Mouse (Mus musculus) brown adipose tissue, adult 24 weeks (tissue): ENCODE measurements around the gene Zfp27. TPM values are rescaled to one million over a fixed set of nuclear protein-coding genes. Genes with fewer than 3 reads are reported as not detected.
"Not testable (repeated sequence)": the region's sequence is repeated elsewhere in the genome, so short reads cannot be mapped to it uniquely, and the experiment has no call there.

Source experiments
- H3K27ac ChIP-seq: fragments of 200-500 bp; replicated peaks from 2 replicates; pipeline ENCODE4 v1.5.1; 2012; ENCODE audit warnings: low read depth, mild to moderate bottlenecking, low read length
- H3K4me1 ChIP-seq: fragments of 200-500 bp; 2 replicates; pipeline ENCODE4 v1.6.1; 2012; ENCODE audit warnings: low read length, mixed read lengths; ENCODE audit not compliant: control insufficient read depth, insufficient read depth, insufficient read length
- H3K4me3 ChIP-seq: fragments of 200-500 bp; 2 replicates; pipeline ENCODE4 v1.5.1; 2012; ENCODE audit warnings: low read depth, mild to moderate bottlenecking, low read length, moderate library complexity; ENCODE audit not compliant: insufficient read depth
- polyA plus RNA-seq: library from polyadenylated mRNA; stranded (reverse); fragments of >200 nt; gene quantifications from 2 replicates; pipeline ENCODE4 v1.2.4, GENCODE M21; 2012; ENCODE audit not compliant: missing spikeins, insufficient read depth, insufficient read length

Zfp27 gene
- polyA plus RNA-seq, 1 experiment, result 7.1 TPM

GRCm38 (mm10) chr7:29908130-29908950, 2.0 kb upstream of the Zfp27 start, which contains the start of gene Zfp383:
Gene Zfp383 (plus strand): TSS chr7:29908223.
- no peaks in the 10 kb centered on the region for H3K4me1 ChIP-seq
- H3K4me3 ChIP-seq, result peak within 1 kb of the TSS; percentile 89
- peak within 1 kb of the TSS; percentile 97 for H3K27ac ChIP-seq

DNA sequence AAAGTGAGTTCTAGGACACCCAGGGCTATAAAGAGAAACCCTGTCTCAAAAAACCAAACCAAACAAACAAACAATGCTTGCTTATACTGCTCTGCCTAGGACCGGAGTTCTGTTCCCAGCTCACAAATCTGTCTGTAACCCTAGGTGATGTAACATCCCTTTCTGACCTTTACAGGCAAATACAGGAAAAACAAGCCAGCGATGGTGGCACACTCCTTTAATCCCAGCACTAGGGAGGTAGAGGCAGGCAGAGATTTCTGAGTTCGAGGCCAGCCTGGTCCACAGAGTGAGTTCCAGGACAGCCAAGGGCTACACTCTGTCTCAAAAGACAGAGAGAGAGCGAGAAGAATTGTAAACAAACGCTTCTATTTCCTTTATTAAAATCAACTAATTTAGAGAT, 834 bp upstream of the Zfp27 start:
- Histone ChIP-seq H3K4me1 (no peaks in the 10 kb centered on the region), H3K27ac (no peak overlapping the region), H3K4me3 (no peak overlapping the region)

- no peaks in the 10 kb centered on the region for H3K4me1 ChIP-seq
- peak overlapping the region; percentile 93 for H3K27ac ChIP-seq
- peak overlapping the region; percentile 99 for H3K4me3 ChIP-seq
Measured at GRCm38 (mm10) chr7:29906682-29907058, 298 bp upstream of the Zfp27 start.

DNA sequence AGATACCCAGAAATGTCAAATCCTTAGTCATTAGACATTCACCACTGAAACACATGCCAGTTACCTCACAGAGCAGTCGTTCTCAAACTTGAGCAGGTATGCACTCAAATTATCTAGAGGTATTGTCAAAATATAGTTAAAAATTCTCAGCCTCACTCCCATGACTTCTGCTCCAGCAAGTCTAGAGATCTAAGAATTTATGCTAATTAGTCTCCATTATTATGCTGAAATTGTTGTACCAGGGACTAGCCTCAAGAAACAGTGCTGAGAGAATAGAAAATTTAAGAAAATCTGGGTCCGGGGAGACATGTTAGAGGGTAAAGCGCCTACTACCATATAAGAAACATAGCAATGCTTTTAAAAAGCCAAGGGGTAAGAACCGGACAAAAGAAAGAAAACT, 2.3 kb downstream of the Zfp27 start:
- Histone ChIP-seq H3K4me3 (no peak overlapping the region), H3K27ac (no peak overlapping the region), H3K4me1 (no peaks in the 10 kb centered on the region)

DNA sequence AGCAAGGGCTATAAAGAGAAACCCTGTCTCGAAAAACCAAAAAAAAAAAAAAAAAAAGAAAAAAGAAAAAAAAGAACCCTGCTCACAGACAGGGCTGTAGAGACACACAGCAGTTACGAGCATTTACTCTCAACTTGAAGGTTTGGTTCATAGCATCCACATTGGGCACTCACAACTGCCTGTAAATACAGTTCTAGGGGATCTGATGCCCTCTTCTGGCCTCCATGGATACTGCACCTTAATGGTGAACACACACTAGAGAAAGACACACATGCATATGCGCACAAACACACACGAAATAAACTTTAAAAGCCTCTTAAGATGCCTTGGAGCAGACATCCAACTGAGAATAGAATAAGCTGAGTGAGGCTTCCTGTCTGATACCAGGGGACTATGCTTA, 8.0 kb downstream of the Zfp27 start:
- no peak overlapping the region for H3K27ac ChIP-seq
- H3K4me3 ChIP-seq, result no peak overlapping the region

DNA sequence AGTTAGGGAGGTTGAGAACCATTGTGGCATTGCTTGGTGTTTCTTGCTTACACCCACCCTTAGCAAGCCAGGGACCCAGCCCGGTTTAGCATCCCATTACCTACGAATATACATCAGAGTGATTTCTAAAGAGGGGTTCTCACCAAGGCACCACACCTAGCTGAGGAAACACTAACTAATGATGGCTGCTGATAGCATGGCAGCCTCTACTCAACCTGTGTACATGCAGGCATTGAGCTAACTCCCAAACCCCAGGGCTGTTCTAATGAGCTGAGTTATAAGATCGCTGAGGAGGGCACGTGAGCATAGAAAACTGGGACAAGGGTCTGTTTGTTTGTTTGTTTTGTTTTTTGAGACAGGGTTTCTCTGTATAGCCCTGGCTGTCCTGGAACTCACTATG, 13.6 kb downstream of the Zfp27 start:
- Histone ChIP-seq H3K4me1 (no peaks in the 10 kb centered on the region), H3K4me3 (no peak overlapping the region), H3K27ac (no peak overlapping the region)

More for the DNA sequence above, 8.0 kb downstream of the Zfp27 start:
- H3K4me1 ChIP-seq, result no peaks in the 10 kb centered on the region

DNA sequence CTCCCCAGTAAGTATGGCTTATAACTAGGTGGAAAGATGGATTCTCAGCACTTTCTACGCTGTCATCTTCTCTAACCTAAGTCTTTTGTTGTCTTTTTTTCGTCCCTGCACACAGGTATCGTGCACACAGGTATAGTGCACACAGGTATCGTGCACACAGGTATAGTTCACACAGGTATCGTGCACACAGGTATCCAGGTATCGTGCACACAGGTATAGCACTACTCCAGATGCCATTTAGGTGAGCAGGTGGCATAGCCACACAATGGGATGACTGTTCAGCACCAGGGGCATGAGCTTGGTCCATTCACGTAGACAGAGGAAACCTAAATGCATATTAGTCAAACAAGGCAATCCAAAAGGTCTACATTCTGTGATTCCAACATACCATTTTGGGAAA, 15.9 kb downstream of the Zfp27 start:
- no peak overlapping the region for H3K27ac ChIP-seq
- H3K4me1 ChIP-seq, result no peaks in the 10 kb centered on the region
- no peak overlapping the region for H3K4me3 ChIP-seq

DNA sequence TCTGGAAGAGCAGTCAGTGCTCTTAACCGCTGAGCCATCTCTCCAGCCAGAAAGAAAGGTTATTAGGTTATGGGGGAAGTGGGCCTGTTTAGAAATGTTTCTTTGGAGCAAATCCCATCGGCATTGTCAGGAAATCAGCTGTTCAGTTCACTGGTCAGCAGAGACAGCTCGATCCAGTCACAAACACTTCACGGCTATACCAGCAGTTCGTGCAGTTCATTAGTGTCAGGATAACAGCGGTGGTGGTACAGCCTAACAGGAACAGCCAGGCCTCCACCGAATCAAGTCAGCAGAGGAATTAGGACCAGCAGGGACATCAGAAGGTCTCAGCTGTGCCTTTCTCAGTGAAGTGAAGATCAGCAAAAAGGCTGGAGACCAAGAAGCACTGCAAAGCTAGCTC, 25.5 kb downstream of the Zfp27 start:
- Histone ChIP-seq H3K27ac (no peak overlapping the region), H3K4me3 (no peak overlapping the region)

GRCm38 (mm10) chr7:29880056-29880455, 26.3 kb downstream of the Zfp27 start:
- H3K27ac ChIP-seq, result no peak overlapping the region

More for the DNA sequence above, 25.5 kb downstream of the Zfp27 start:
- H3K4me1 ChIP-seq, result no peaks in the 10 kb centered on the region

GRCm38 (mm10) chr7:29877561-29877960, 28.8 kb downstream of the Zfp27 start:
- H3K27ac ChIP-seq, H3K4me3 ChIP-seq, H3K4me1 ChIP-seq: not testable (repeated sequence)

More at GRCm38 (mm10) chr7:29880056-29880455, 26.3 kb downstream of the Zfp27 start:
- no peak overlapping the region for H3K4me3 ChIP-seq
- H3K4me1 ChIP-seq, result no peaks in the 10 kb centered on the region

DNA sequence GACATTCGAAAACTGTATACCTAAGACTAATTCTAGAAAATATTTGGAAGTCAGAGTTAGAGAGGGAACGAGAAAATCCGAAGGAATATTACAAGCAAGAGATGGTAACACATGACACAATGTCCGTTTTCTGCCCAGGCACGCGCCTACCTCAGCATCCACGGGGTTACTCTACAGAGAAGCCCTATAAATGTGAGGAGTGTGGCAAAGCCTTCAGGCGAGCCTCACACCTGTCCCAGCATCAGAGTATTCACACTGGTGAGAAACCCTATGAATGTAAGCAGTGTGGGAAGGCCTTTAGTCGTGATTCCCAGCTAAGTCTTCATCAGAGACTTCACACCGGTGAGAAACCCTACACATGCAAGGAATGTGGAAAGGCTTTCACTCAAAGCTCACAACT, 32.1 kb downstream of the Zfp27 start:
- Histone ChIP-seq H3K4me1 (no peaks in the 10 kb centered on the region), H3K27ac (no peak overlapping the region), H3K4me3 (no peak overlapping the region)

- no peak overlapping the region for H3K4me3 ChIP-seq
- no peak overlapping the region for H3K27ac ChIP-seq
- H3K4me1 ChIP-seq, result no peaks in the 10 kb centered on the region
Measured at GRCm38 (mm10) chr7:29861660-29862059, 44.7 kb downstream of the Zfp27 start.

GRCm38 (mm10) chr7:29859532-29860517, 46.5 kb downstream of the Zfp27 start, which contains the start of gene Zfp420:
Gene Zfp420 (plus strand): TSS chr7:29859979.
- H3K27ac ChIP-seq, result no peak within 1 kb of the TSS
- H3K4me1 ChIP-seq, result no peaks in the 10 kb centered on the region
- H3K4me3 ChIP-seq, result peak within 1 kb of the TSS; percentile 71

GRCm38 (mm10) chr7:29853219-29853842, 53.0 kb downstream of the Zfp27 start, which contains the start of gene Zfp940:
Gene Zfp940 (minus strand): TSS chr7:29853669.
- Histone ChIP-seq H3K4me1 (peaks cover 6% of the 10 kb centered on the region; the same call in 1 of the 2 replicates), H3K4me3 (peak within 1 kb of the TSS; percentile 77), H3K27ac (no peak within 1 kb of the TSS)

- H3K27ac ChIP-seq, result no peak overlapping the region
- H3K4me3 ChIP-seq, result peak overlapping the region; percentile 77
- H3K4me1 ChIP-seq, result peaks cover 6% of the 10 kb centered on the region; the same call in 1 of the 2 replicates
Measured at GRCm38 (mm10) chr7:29852831-29853218, 53.5 kb downstream of the Zfp27 start.
